Mouse (Mus musculus) heart, postnatal 4 days (tissue): ENCODE results near the gene Lrrc10b. TPM values are rescaled to one million over a fixed set of nuclear protein-coding genes. Genes with fewer than 3 reads are reported as not detected.
A peak's percentile ranks its signal among the peaks of the same experiment; 100 is the strongest.

Source experiments
- DNase-seq: peaks from one replicate; pipeline ENCODE4 v3.0.0; 2021
- total RNA-seq, 2 experiments: library from RNA; stranded (reverse); gene quantifications; 2 replicates each; pipeline ENCODE4 v1.2.3; 2021

Gene Lrrc10b
- total RNA-seq, 2 experiments from 2014 or later: 3.3 to 4.7 TPM

- DNase-seq: no peak
Measured at GRCm38 (mm10) chr19:10444685-10445369, 12.4 kb downstream of the Lrrc10b start.

- peak; percentile 23 for DNase-seq
Measured at GRCm38 (mm10) chr19:10437521-10437920, 19.8 kb downstream of the Lrrc10b start.

- DNase-seq: no peak
Measured at GRCm38 (mm10) chr19:10436726-10437125, 20.5 kb downstream of the Lrrc10b start.

- DNase-seq: peak; percentile 76
Measured at GRCm38 (mm10) chr19:10435908-10436307, 21.4 kb downstream of the Lrrc10b start.

GRCm38 (mm10) chr19:10434927-10435326, 22.3 kb downstream of the Lrrc10b start:
- DNase-seq: no peak

GRCm38 (mm10) chr19:10433879-10434540, 23.3 kb downstream of the Lrrc10b start:
- peak; percentile 66 for DNase-seq

- peak; percentile 39 for DNase-seq
Measured at GRCm38 (mm10) chr19:10433225-10433624, 24.0 kb downstream of the Lrrc10b start.

GRCm38 (mm10) chr19:10431841-10432240, 25.4 kb downstream of the Lrrc10b start:
- peak; percentile 18 for DNase-seq

- no peak for DNase-seq
Measured at GRCm38 (mm10) chr19:10431410-10431809, 25.9 kb downstream of the Lrrc10b start.

GRCm38 (mm10) chr19:10429371-10429770, 27.9 kb downstream of the Lrrc10b start:
- DNase-seq: peak; percentile 39

- no peak for DNase-seq
Measured at GRCm38 (mm10) chr19:10427431-10427830, 29.8 kb downstream of the Lrrc10b start.

- DNase-seq: peak; percentile 25
Measured at GRCm38 (mm10) chr19:10426793-10427192, 30.5 kb downstream of the Lrrc10b start.

GRCm38 (mm10) chr19:10426312-10426711, 31.0 kb downstream of the Lrrc10b start:
- no peak for DNase-seq

- no peak for DNase-seq
Measured at GRCm38 (mm10) chr19:10425484-10426270, 31.6 kb downstream of the Lrrc10b start.

- peak; percentile 41 for DNase-seq
Measured at GRCm38 (mm10) chr19:10424751-10425150, 32.5 kb downstream of the Lrrc10b start.

GRCm38 (mm10) chr19:10421986-10422976, 35.0 kb downstream of the Lrrc10b start:
- DNase-seq: peak; percentile 46

GRCm38 (mm10) chr19:10417436-10417835, 39.8 kb downstream of the Lrrc10b start:
- DNase-seq: peak; percentile 90

- peak; percentile 83 for DNase-seq
Measured at GRCm38 (mm10) chr19:10416889-10417288, 40.4 kb downstream of the Lrrc10b start.

- DNase-seq: peak; percentile 26
Measured at GRCm38 (mm10) chr19:10415508-10415907, 41.8 kb downstream of the Lrrc10b start.

GRCm38 (mm10) chr19:10413701-10414242, 43.5 kb downstream of the Lrrc10b start:
- peak; percentile 12 for DNase-seq
